Mouse (Mus musculus) liver, embryonic 15.5 days (tissue): ENCODE results near the gene Leap2. TPM values are rescaled to one million over a fixed set of nuclear protein-coding genes. Genes with fewer than 3 reads are reported as not detected.
A peak's percentile ranks its signal among the peaks of the same experiment; 100 is the strongest.

Experiments used
- ATAC-seq: fragments of 200-750 bp; cut with Nextera tagmentation; 2 replicates; pipeline ENCODE4 v1.8.0; 2017; ENCODE audit warnings: moderate number of reproducible peaks, mild to moderate bottlenecking, moderate library complexity; ENCODE audit not compliant: insufficient read depth
- H3K27ac ChIP-seq: fragments of 300-500 bp; sonication (generic); replicated peaks from 2 replicates; pipeline ENCODE4 v1.5.1; 2015; ENCODE audit warnings: mild to moderate bottlenecking, inconsistent platforms
- H3K27me3 ChIP-seq: fragments of 300-500 bp; sonication (generic); 2 replicates; pipeline ENCODE4 v1.6.1; 2015; ENCODE audit warnings: mild to moderate bottlenecking, inconsistent platforms
- H3K36me3 ChIP-seq: fragments of 300-500 bp; sonication (generic); replicated peaks from 2 replicates; pipeline ENCODE4 v1.6.1; 2015; ENCODE audit warnings: moderate library complexity, mild to moderate bottlenecking, inconsistent platforms
- H3K4me1 ChIP-seq: fragments of 300-500 bp; sonication (generic); replicated peaks from 2 replicates; pipeline ENCODE4 v1.6.1; 2015; ENCODE audit warnings: inconsistent platforms
- H3K4me2 ChIP-seq: fragments of 300-500 bp; sonication (generic); 2 replicates; pipeline ENCODE4 v1.6.1; 2015; ENCODE audit warnings: moderate library complexity, mild to moderate bottlenecking, inconsistent platforms
- H3K4me3 ChIP-seq: fragments of 300-500 bp; sonication (generic); replicated peaks from 2 replicates; pipeline ENCODE4 v1.5.1; 2015; ENCODE audit warnings: mild to moderate bottlenecking, inconsistent platforms
- H3K9ac ChIP-seq: fragments of 300-500 bp; sonication (generic); 2 replicates; pipeline ENCODE4 v1.6.1; 2015; ENCODE audit warnings: moderate library complexity, mild to moderate bottlenecking, inconsistent platforms
- H3K9me3 ChIP-seq: fragments of 300-500 bp; sonication (generic); replicated peaks from 2 replicates; pipeline ENCODE4 v1.6.1; 2016; ENCODE audit warnings: inconsistent platforms
- WGBS: fragments of 180-500 bp; shearing (Covaris S2); methylation state at CpG from one replicate; pipeline ENCODE4 v1.1.7; 2015; ENCODE audit warnings: mixed read lengths; ENCODE audit not compliant: insufficient replicate concordance; 5-methylcytosine and 5-hydroxymethylcytosine counted together
- polyA plus RNA-seq: library from polyadenylated mRNA; unstranded; fragments of >200 nt; fragmentation: Nextera tagmentation; extraction: Ambion mirVana; gene quantifications from 2 replicates; pipeline ENCODE4 v1.2.1, GENCODE M21; 2015

The Leap2 gene
- 49.7 and 54.7 TPM in 2 replicates for polyA plus RNA-seq

DNA sequence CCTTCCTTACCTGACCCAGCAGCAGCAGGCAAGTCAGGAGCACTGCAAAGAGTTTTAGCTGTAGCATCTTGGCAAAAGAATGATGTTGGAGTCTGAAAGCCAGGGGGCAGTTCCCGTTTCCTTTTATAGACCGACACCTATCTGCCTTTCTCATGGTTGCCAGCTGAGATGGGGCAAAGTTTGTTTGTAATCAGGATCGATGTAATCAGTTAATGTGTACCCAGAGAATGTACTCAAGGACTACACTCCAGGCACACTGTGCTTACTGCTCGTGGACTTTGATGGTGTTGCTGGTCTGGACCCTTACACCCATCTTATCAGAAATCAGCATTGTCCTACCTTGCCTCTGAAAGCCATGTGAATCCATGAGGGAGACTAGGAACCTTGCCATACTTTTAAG is at the start of gene Leap2:
Leap2 (minus strand) TSS at position 135 of the 400 bp plus-strand sequence.
- Histone ChIP-seq H3K9ac (no peak within 1 kb of the TSS; the same call in 1 of the 2 replicates), H3K4me1 (no peaks in the 10 kb centered on the region), H3K27me3 (no peaks in the 10 kb centered on the region), H3K9me3 (no peaks in the 10 kb centered on the region), H3K27ac (peak within 1 kb of the TSS; percentile 63), H3K4me3 (peak within 1 kb of the TSS; percentile 43), H3K4me2 (peak within 1 kb of the TSS; percentile 31; the same call in 1 of the 2 replicates), H3K36me3 (peaks cover 14% of the 10 kb centered on the region)
- 59% methylated on average over 4 of the region's 4 CpGs for WGBS
- peak; percentile 74 for ATAC-seq

GRCm38 (mm10) chr11:53472709-53473108 is 49.7 kb upstream of the Leap2 start:
- Histone ChIP-seq H3K27me3 (peaks cover 85% of the 10 kb centered on the region), H3K4me3 (no peak overlapping the region), H3K27ac (no peak overlapping the region), H3K4me1 (peaks cover 11% of the 10 kb centered on the region), H3K9me3 (no peaks in the 10 kb centered on the region), H3K36me3 (peaks cover 12% of the 10 kb centered on the region), H3K9ac (no peak overlapping the region), H3K4me2 (no peak overlapping the region)
- no peak for ATAC-seq
- 64% methylated on average over 3 of the region's 3 CpGs for WGBS

- 0 out of 2 replicates have a peak within 1 kb of the TSS, but pooled peaks have one; percentile 2 for H3K4me2 ChIP-seq
- H3K36me3 ChIP-seq, result no peaks in the 10 kb centered on the region
- ATAC-seq, result peak; percentile 66
- peaks cover 87% of the 10 kb centered on the region for H3K27me3 ChIP-seq
- no peak within 1 kb of the TSS for H3K9ac ChIP-seq
- H3K4me3 ChIP-seq, result no peak within 1 kb of the TSS
- WGBS, result 8% methylated on average over 29 of the region's 29 CpGs
- no peak within 1 kb of the TSS for H3K27ac ChIP-seq
- peaks cover 12% of the 10 kb centered on the region for H3K4me1 ChIP-seq
- no peaks in the 10 kb centered on the region for H3K9me3 ChIP-seq
These were observed 47.2 kb upstream of the Leap2 start, which contains the start of gene Gm9837 for GRCm38 (mm10) chr11:53469968-53470695. Gm9837 (minus strand) TSS chr11:53470479.

DNA sequence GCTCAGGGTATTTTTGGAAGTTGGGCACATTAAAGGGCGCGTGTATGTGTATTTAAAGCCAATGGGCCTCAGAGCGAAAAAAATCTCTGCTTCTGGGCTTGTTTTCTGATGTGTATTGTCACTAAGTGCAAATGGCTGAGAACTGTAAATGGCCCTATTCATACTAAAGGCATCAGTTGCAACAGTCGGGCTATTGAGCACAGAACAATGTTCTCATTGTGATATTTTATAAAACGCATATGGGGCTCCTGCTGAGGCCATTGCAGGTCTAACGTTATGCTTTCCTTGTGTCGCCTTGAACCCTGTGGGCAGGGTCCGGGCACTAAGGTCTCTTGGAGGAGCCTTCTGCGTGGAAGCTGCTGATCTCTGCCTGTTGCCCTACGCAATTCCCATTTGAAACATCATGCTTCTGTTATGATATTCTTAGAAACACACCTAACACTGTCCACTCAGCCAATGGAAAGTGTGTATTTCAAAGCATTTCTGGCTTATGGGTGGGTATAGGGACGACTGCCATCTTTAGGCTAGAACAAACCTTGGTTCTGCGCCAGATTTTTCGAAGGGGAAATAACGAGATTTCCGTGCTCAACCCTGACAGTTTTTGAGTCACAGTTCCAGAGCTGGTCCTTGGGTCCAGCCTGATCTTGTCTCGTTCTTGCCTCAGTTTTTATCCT is 46.5 kb upstream of the Leap2 start:
- peaks cover 12% of the 10 kb centered on the region for H3K4me1 ChIP-seq
- peaks cover 87% of the 10 kb centered on the region for H3K27me3 ChIP-seq
- H3K27ac ChIP-seq, result no peak overlapping the region
- H3K9ac ChIP-seq, result no peak overlapping the region
- H3K36me3 ChIP-seq, result no peaks in the 10 kb centered on the region
- WGBS, result 39% methylated on average over 16 of the region's 16 CpGs
- no peaks in the 10 kb centered on the region for H3K9me3 ChIP-seq
- H3K4me3 ChIP-seq, result no peak overlapping the region
- no peak for ATAC-seq
- H3K4me2 ChIP-seq, result no peak overlapping the region

- peak; percentile 11; the same call in 1 of the 2 replicates for ATAC-seq
- 15% methylated on average over 40 of the region's 40 CpGs for WGBS
- Histone ChIP-seq H3K4me1 (peaks cover 31% of the 10 kb centered on the region), H3K36me3 (no peaks in the 10 kb centered on the region), H3K27me3 (peaks cover 89% of the 10 kb centered on the region), H3K4me2 (peak overlapping the region; percentile 35), H3K9ac (no peak overlapping the region), H3K27ac (no peak overlapping the region), H3K9me3 (no peaks in the 10 kb centered on the region), H3K4me3 (peak overlapping the region; percentile 9; the same call in 1 of the 2 replicates)
These were observed 43.4 kb upstream of the Leap2 start for GRCm38 (mm10) chr11:53466231-53466971.

DNA sequence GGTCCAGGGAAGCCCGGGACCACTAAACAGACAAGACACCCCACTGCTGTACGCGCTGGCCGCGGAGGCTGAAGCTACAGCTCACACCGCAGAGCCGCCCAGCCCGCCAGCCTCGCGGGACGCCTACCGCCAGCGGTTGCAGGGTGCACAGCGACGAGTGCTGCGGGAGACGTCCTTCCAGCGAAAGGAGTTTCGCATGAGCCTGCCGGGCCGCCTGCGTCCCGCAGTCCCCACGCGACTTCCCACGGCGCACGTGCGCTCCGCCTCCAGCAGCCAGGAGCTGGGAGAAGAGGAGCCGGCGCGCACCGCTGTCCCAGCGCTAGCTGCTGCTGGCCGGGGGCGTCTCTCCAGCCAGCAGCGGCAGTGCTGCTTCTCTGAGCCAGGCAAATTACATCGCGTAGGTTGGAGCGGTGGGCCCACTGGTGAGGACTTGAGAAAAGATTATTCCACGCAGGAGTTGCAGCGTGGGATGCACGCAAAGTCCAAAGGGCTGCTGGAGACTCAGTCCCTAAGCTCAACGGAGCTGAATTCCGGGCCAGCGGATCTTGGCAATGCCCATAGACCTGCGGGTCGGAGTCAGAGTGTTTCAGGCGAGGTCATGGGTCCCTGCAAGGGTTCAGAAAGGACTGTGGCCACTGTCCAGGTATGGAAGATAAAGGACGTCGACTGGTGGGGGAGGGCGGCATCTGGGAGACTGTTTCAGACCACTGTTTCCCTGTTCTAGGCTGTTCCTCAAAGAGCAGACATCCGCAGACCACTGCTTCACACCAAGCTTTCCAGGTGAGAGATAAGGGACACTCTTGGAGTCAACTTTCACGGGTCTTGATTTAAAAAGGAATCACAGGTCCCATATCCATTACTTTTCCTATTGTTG is 40.8 kb upstream of the Leap2 start:
- Histone ChIP-seq H3K27me3 (peaks cover 80% of the 10 kb centered on the region), H3K36me3 (no peaks in the 10 kb centered on the region), H3K27ac (no peak overlapping the region), H3K9me3 (no peaks in the 10 kb centered on the region), H3K9ac (no peak overlapping the region), H3K4me3 (peak overlapping the region; percentile 26; the same call in 1 of the 2 replicates), H3K4me1 (peaks cover 29% of the 10 kb centered on the region), H3K4me2 (peak overlapping the region; percentile 57)
- 7% methylated on average over 55 of the region's 55 CpGs for WGBS
- no peak for ATAC-seq

DNA sequence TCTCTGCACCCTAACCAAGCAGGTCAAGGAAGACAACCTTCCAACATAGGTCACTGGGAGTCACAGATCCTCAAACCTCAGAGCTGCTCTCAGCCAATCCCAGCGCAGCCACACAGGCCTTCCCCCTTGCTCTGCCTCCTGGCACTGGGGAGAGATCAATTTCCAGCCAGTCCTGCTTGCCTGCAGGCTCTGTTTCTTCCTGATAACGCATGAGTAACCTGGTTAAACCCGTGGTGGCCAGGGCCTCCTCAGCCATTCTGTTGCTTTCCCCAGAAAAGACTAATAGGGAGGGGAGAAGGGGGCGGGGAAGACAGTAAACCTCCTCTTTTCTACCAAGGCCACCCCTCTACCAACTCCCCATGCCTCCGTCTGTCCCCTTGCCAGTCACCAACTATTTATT is 38.8 kb upstream of the Leap2 start:
- Histone ChIP-seq H3K9me3 (no peaks in the 10 kb centered on the region), H3K4me3 (no peak overlapping the region), H3K4me2 (no peak overlapping the region), H3K4me1 (peaks cover 39% of the 10 kb centered on the region), H3K27ac (no peak overlapping the region), H3K9ac (no peak overlapping the region), H3K27me3 (peaks cover 90% of the 10 kb centered on the region), H3K36me3 (no peaks in the 10 kb centered on the region)
- WGBS, result 7% methylated on average over 5 of the region's 5 CpGs
- ATAC-seq, result peak; percentile 22; the same call in 1 of the 2 replicates

DNA sequence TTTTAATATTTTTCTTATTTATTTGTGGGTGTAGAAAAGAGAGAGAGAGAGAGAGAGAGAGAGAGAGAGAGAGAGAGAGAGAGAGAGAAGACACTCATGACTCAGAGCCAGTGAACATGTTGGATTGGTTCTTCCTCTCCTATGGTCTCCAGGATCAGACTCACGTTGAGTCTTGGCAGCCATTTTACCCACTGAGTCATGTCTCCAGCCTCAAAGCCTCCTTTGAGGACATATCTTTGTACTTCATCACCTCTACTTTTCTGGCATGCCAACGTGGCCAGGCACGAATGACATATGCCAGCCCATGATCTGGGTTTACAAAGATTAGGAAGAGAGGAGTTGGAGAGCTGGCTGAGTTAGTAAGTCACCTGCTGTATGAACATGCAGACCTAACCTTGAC is 37.2 kb upstream of the Leap2 start:
- Histone ChIP-seq H3K4me2 (no peak overlapping the region), H3K36me3 (no peaks in the 10 kb centered on the region), H3K4me1 (peaks cover 34% of the 10 kb centered on the region), H3K9me3 (no peaks in the 10 kb centered on the region), H3K4me3 (no peak overlapping the region), H3K9ac (no peak overlapping the region), H3K27ac (no peak overlapping the region), H3K27me3 (peaks cover 90% of the 10 kb centered on the region)
- 61% methylated on average over 3 of the region's 3 CpGs for WGBS
- ATAC-seq, result no peak

GRCm38 (mm10) chr11:53458996-53459395 is 36.0 kb upstream of the Leap2 start:
- 49% methylated on average over 3 of the region's 3 CpGs for WGBS
- H3K4me1 ChIP-seq, result peaks cover 33% of the 10 kb centered on the region
- H3K4me2 ChIP-seq, result no peak overlapping the region
- H3K36me3 ChIP-seq, result no peaks in the 10 kb centered on the region
- peaks cover 84% of the 10 kb centered on the region for H3K27me3 ChIP-seq
- no peaks in the 10 kb centered on the region for H3K9me3 ChIP-seq
- no peak overlapping the region for H3K9ac ChIP-seq
- H3K4me3 ChIP-seq, result no peak overlapping the region
- no peak for ATAC-seq
- H3K27ac ChIP-seq, result no peak overlapping the region

DNA sequence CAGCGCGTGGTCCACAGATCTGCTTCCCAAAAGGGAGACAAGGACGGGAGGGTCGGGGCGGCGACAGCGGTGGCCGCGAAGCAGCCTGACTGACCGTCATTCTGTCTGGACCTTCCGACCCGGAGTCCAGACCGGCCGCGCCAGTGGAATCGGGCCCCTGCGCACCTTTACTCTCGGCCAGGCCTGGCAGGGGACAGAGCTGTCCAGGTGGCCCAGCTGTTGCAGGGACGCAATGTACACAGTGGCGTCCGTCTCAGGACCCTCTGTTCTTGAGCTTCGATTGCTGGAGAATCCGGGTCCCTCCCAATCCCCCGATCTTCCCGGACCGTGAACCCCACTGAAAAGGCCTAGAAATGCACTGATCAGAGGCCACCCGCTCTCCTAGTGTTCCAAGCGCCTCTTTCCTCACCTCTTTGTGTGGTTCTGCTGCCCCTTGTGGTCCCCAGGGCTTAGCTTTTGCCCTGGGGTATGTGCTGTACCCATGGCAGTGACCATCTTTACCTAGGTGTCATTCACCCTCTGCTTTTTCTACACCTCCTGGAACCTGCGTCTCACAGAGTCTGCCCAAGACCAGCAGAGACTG is 34.5 kb upstream of the Leap2 start:
- Histone ChIP-seq H3K4me2 (peak overlapping the region; percentile 64), H3K36me3 (no peaks in the 10 kb centered on the region), H3K4me1 (peaks cover 23% of the 10 kb centered on the region), H3K4me3 (peak overlapping the region; percentile 57), H3K27ac (peak overlapping the region; percentile 61), H3K9ac (peak overlapping the region; percentile 37; the same call in 1 of the 2 replicates), H3K9me3 (no peaks in the 10 kb centered on the region), H3K27me3 (peaks cover 69% of the 10 kb centered on the region)
- 9% methylated on average over 29 of the region's 29 CpGs for WGBS
- peak; percentile 49 for ATAC-seq
